Mouse (Mus musculus): ENCODE measurements at regions not wholly inside any gene's neighbourhood (a gene's known extent, or its start where the extent isn't known, plus 50 kb on each side); places are given as distances from the start of the nearest gene placed in this dataset.

DNA sequence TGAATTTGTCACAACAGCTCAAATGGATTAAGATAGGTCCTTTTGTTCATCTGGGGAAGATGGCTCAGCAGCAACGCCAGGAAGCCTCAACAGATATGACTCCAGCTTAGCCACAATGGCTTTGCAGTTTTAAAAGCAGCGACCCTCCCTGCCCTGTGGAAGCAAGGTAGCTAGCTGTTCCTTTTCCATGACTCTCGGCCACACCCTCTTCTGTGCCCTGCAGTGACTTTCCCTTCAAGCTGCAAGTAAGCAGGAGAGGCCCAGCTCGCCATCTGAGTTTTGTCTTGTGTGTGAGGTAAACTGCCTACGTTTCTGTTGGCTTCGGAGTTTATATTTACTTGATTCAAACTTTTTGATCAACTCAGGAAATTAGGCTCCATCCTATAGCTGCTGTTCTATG is 62.1 kb upstream of the Tgif1 start:
- H3K4me1 ChIP-seq (ENCODE audit: control insufficient read depth, insufficient read depth, low read length), result peaks cover 7% of the 10 kb centered on the region
- no peaks in the 10 kb centered on the region for H3K36me3 ChIP-seq (ENCODE audit: control insufficient read depth, insufficient read depth, low read length, poor library complexity, severe bottlenecking)
- no peak overlapping the region for H3K4me3 ChIP-seq (ENCODE audit: low read depth, low read length)
- no peaks in the 10 kb centered on the region for H3K9me3 ChIP-seq (replicated peaks; ENCODE audit: control insufficient read depth, insufficient read depth, low read length, poor library complexity, severe bottlenecking)
- H3K9ac ChIP-seq (ENCODE audit: low read depth, poor library complexity, severe bottlenecking), result no peak overlapping the region
- no peaks in the 10 kb centered on the region for H3K27me3 ChIP-seq (ENCODE audit: control insufficient read depth, insufficient read depth, low read length, poor library complexity, severe bottlenecking)
- TF ChIP-seq EP300 (IDR thresholded peaks at IDR 0.05; ENCODE audit: insufficient read depth, low read depth, low read length), result no peak
- no peak for TF ChIP-seq CTCF (IDR thresholded peaks at IDR 0.05; ENCODE audit: low read depth, low read length)
- no peak for TF ChIP-seq POLR2A (IDR thresholded peaks at IDR 0.05; ENCODE audit: insufficient read depth, low read length)
- no peak overlapping the region for H3K27ac ChIP-seq (ENCODE audit: insufficient read depth, low read length)

DNA sequence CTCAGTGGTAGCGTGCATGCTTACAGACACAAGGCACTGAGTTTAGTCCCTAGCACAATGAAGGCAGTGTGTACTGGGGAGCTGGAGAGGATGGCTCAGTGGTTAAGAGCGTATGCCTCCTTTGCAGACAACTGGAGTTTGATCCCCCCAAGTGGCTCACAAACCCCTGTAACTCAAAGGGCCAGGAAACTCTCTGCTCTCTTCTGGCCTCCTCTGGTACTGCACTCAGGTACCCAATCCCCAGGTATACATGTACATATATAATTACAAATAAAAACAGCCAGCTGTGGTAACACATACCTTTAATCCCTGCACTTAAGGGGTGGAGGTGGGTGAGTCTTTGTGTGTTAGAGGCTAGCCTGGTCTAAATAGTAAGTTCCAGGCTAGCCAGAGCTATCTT is 56.9 kb upstream of the Tgif1 start:
- H3K27me3 ChIP-seq (ENCODE audit: control insufficient read depth, insufficient read depth, low read length, poor library complexity, severe bottlenecking), result no peaks in the 10 kb centered on the region
- peaks cover 1% of the 10 kb centered on the region for H3K4me1 ChIP-seq (ENCODE audit: control insufficient read depth, insufficient read depth, low read length)
- H3K9me3 ChIP-seq (replicated peaks; ENCODE audit: control insufficient read depth, insufficient read depth, low read length, poor library complexity, severe bottlenecking), result no peaks in the 10 kb centered on the region
- H3K4me3 ChIP-seq (ENCODE audit: low read depth, low read length), result no peak overlapping the region
- no peak overlapping the region for H3K27ac ChIP-seq (ENCODE audit: insufficient read depth, low read length)
- peak; percentile 21 for TF ChIP-seq CTCF (IDR thresholded peaks at IDR 0.05; ENCODE audit: low read depth, low read length)
- TF ChIP-seq POLR2A (IDR thresholded peaks at IDR 0.05; ENCODE audit: insufficient read depth, low read length), result no peak
- H3K9ac ChIP-seq (ENCODE audit: low read depth, poor library complexity, severe bottlenecking), result no peak overlapping the region
- no peaks in the 10 kb centered on the region for H3K36me3 ChIP-seq (ENCODE audit: control insufficient read depth, insufficient read depth, low read length, poor library complexity, severe bottlenecking)

DNA sequence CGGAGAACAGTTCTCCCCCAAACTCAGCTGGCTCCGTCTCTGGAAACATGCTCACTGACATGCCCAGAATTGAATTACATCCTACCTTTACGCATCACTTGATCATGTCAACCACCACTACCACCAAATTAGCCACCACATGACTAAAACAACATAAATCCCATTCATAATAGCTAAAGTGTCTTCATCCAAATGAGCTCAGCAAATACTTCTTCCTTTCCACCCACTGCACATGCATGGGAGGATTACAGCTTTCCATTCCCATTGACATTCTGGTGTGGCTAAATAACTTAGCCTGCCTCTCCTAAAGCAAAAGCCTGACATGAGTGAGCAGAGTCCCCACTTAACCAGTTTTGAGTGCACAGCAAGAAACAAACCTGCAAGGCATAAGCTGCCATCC is 56.2 kb upstream of the Tgif1 start:
- no peaks in the 10 kb centered on the region for H3K36me3 ChIP-seq (ENCODE audit: control insufficient read depth, insufficient read depth, low read length, poor library complexity, severe bottlenecking)
- peaks cover 1% of the 10 kb centered on the region for H3K4me1 ChIP-seq (ENCODE audit: control insufficient read depth, insufficient read depth, low read length)
- H3K9ac ChIP-seq (ENCODE audit: low read depth, poor library complexity, severe bottlenecking), result no peak overlapping the region
- no peaks in the 10 kb centered on the region for H3K27me3 ChIP-seq (ENCODE audit: control insufficient read depth, insufficient read depth, low read length, poor library complexity, severe bottlenecking)
- no peak overlapping the region for H3K4me3 ChIP-seq (ENCODE audit: low read depth, low read length)
- no peaks in the 10 kb centered on the region for H3K9me3 ChIP-seq (replicated peaks; ENCODE audit: control insufficient read depth, insufficient read depth, low read length, poor library complexity, severe bottlenecking)
- TF ChIP-seq POLR2A (IDR thresholded peaks at IDR 0.05; ENCODE audit: insufficient read depth, low read length) (no peak), CTCF (IDR thresholded peaks at IDR 0.05; ENCODE audit: low read depth, low read length) (no peak), EP300 (IDR thresholded peaks at IDR 0.05; ENCODE audit: insufficient read depth, low read depth, low read length) (no peak)
- 0 out of 2 replicates have a peak overlapping the region, but pooled peaks have one; percentile 13 for H3K27ac ChIP-seq (ENCODE audit: insufficient read depth, low read length)

DNA sequence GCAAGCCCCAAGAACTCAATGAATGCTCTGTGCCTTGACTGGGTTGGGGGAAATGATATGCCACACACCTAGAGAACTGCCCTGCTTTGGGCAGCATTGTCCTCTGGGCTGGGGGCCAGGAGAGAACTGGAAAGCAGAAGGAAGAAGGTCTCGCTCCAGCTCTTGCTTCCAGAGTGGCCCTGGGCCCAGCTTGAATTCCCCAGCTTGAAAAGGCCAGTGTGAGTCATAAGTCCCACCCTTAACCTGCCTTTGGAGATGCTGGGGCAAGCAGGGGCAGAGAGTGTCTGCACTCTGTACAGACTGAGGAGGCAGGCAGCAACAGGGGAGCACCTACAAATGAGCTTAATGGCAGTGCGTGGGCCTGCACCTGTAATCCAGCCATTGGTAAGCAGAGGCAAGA is 55.0 kb upstream of the Tgif1 start:
- H3K27me3 ChIP-seq (ENCODE audit: control insufficient read depth, insufficient read depth, low read length, poor library complexity, severe bottlenecking), result no peaks in the 10 kb centered on the region
- H3K9me3 ChIP-seq (replicated peaks; ENCODE audit: control insufficient read depth, insufficient read depth, low read length, poor library complexity, severe bottlenecking), result no peaks in the 10 kb centered on the region
- H3K27ac ChIP-seq (ENCODE audit: insufficient read depth, low read length), result 0 out of 2 replicates have a peak overlapping the region, but pooled peaks have one; percentile 2
- H3K36me3 ChIP-seq (ENCODE audit: control insufficient read depth, insufficient read depth, low read length, poor library complexity, severe bottlenecking), result no peaks in the 10 kb centered on the region
- TF ChIP-seq CTCF (IDR thresholded peaks at IDR 0.05; ENCODE audit: low read depth, low read length) (no peak), EP300 (IDR thresholded peaks at IDR 0.05; ENCODE audit: insufficient read depth, low read depth, low read length) (no peak), POLR2A (IDR thresholded peaks at IDR 0.05; ENCODE audit: insufficient read depth, low read length) (no peak)
- no peak overlapping the region for H3K9ac ChIP-seq (ENCODE audit: low read depth, poor library complexity, severe bottlenecking)
- H3K4me1 ChIP-seq (ENCODE audit: control insufficient read depth, insufficient read depth, low read length), result peaks cover 1% of the 10 kb centered on the region
- H3K4me3 ChIP-seq (ENCODE audit: low read depth, low read length), result no peak overlapping the region; the same call in 1 of the 2 replicates

Data from ES-Bruce4 (cell line).